Mouse (Mus musculus) induced T-regulatory cell, adult 2 months (primary cell): Measurements from ENCODE around the gene Wdr76.
"Not testable (repeated sequence)": the region's sequence is repeated elsewhere in the genome, so short reads cannot be mapped to it uniquely, and the experiment has no call there.

Source experiments
- DNase-seq: peaks from one replicate; pipeline ENCODE4 v3.0.0-alpha.2; 2012; ENCODE audit warnings: low read depth

The Wdr76 gene

GRCm38 (mm10) chr2:121505942-121506882 lies at the start of gene Wdr76, which contains the start of gene Mfap1a:
Wdr76 (plus strand) TSS chr2:121506723.
Mfap1a (minus strand) TSS chr2:121506665.
- peak; percentile 94 for DNase-seq

- DNase-seq, result no peak
Measured at GRCm38 (mm10) chr2:121460071-121460470, 46.5 kb upstream of the Wdr76 start.

GRCm38 (mm10) chr2:121468982-121469381 lies 37.5 kb upstream of the Wdr76 start:
- not testable (repeated sequence) for DNase-seq

GRCm38 (mm10) chr2:121472783-121473182 lies 33.7 kb upstream of the Wdr76 start:
- DNase-seq, result not testable (repeated sequence)

GRCm38 (mm10) chr2:121473301-121474179 lies 33.0 kb upstream of the Wdr76 start, which contains the start of gene Mfap1b:
Mfap1b (minus strand) TSS chr2:121474067.
- DNase-seq, result peak; percentile 92

GRCm38 (mm10) chr2:121474180-121474535 lies 32.4 kb upstream of the Wdr76 start:
- DNase-seq, result no peak

GRCm38 (mm10) chr2:121475306-121475705 lies 31.2 kb upstream of the Wdr76 start:
- not testable (repeated sequence) for DNase-seq

GRCm38 (mm10) chr2:121477491-121478266 lies 28.8 kb upstream of the Wdr76 start:
- no peak for DNase-seq

- peak; percentile 74 for DNase-seq
Measured at GRCm38 (mm10) chr2:121480498-121480897, 26.0 kb upstream of the Wdr76 start.

GRCm38 (mm10) chr2:121480916-121481315 lies 25.6 kb upstream of the Wdr76 start:
- not testable (repeated sequence) for DNase-seq

GRCm38 (mm10) chr2:121483576-121483975 lies 22.9 kb upstream of the Wdr76 start:
- DNase-seq, result no peak

- not testable (repeated sequence) for DNase-seq
Measured at GRCm38 (mm10) chr2:121484403-121484802, 22.1 kb upstream of the Wdr76 start.

GRCm38 (mm10) chr2:121501550-121501949 lies 5.0 kb upstream of the Wdr76 start:
- DNase-seq, result not testable (repeated sequence)

GRCm38 (mm10) chr2:121507173-121507950 lies 839 bp downstream of the Wdr76 start:
- peak; percentile 38 for DNase-seq

GRCm38 (mm10) chr2:121507951-121508330 lies 1.4 kb downstream of the Wdr76 start:
- DNase-seq, result no peak

- peak; percentile 60 for DNase-seq
Measured at GRCm38 (mm10) chr2:121509584-121509983, 3.1 kb downstream of the Wdr76 start.

- DNase-seq, result peak; percentile 91
Measured at GRCm38 (mm10) chr2:121511401-121511800, 4.9 kb downstream of the Wdr76 start.

- DNase-seq, result not testable (repeated sequence)
Measured at GRCm38 (mm10) chr2:121512991-121513765, 6.7 kb downstream of the Wdr76 start.

- no peak for DNase-seq
Measured at GRCm38 (mm10) chr2:121514211-121514610, 7.7 kb downstream of the Wdr76 start.

GRCm38 (mm10) chr2:121518106-121518505 lies 11.6 kb downstream of the Wdr76 start:
- no peak for DNase-seq
